Mouse (Mus musculus): Measurements from ENCODE around the gene Trmt11. TPM values are rescaled to one million over a fixed set of nuclear protein-coding genes. Genes with fewer than 3 reads are reported as not detected.
"Not testable (repeated sequence)": the region's sequence is repeated elsewhere in the genome, so short reads cannot be mapped to it uniquely, and the experiment has no call there.

Trmt11 gene
- total RNA-seq (2021), result 1 to 10 TPM; 6.2 to 7.5 TPM
- long read RNA-seq, experiment 1, partial matches to known transcripts, result 1 of 5 reads
- long read RNA-seq, experiment 1, other reads (novel, unspliced or antisense), result 1 of 5 reads
- long read RNA-seq, experiment 2, partial matches to known transcripts, result 1 of 9 reads
- long read RNA-seq, experiment 2, other reads (novel, unspliced or antisense), result 2 of 9 reads

DNA sequence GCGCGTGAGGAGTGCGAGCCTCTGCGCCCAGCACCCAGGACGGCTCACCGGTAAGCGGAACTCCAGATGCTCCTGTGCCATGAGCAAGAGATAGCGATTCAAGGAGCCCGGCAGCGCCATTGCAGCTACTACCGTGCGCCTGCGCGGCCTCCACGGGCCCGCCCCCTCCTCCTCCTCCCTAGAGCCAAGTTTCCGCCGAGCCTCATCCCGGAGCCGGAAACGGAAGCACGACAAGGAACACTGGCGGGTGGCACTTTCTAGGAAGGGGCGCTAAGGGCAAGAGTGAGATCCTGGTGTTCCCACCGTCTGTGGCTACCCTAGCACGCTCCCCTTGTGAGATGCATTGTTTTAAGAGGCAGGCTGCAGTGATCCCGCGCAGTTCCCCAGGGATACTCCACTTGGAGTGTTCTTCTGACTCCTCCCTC, at the start of gene Trmt11:
TSS of gene Trmt11 (minus strand) at position 208 of the 425 bp plus-strand sequence.
- peak; percentile 88 to 92 for DNase-seq (ENCODE audit: low spot score in 2 of 2)

DNA sequence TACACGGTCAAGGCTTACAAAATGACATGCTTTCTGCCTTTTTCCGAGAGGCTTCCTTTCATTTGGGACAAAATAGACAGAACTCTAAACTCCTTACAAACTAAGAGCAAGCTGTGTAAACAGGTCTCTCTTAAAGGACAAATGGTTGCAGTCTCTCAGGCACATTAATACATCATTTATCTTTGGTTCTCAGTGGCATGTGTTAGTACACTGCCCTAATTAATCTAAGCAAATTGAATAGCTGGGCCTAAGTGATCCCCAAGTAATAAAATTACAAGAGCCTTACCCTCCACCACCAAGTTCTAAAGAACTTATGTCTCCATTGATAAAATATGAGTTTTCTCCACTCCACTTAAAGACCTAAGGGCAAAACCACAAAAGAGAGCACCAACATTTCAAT, 47.1 kb upstream of the Trmt11 start:
- no peak for DNase-seq (ENCODE audit: low spot score in 2 of 2)

DNA sequence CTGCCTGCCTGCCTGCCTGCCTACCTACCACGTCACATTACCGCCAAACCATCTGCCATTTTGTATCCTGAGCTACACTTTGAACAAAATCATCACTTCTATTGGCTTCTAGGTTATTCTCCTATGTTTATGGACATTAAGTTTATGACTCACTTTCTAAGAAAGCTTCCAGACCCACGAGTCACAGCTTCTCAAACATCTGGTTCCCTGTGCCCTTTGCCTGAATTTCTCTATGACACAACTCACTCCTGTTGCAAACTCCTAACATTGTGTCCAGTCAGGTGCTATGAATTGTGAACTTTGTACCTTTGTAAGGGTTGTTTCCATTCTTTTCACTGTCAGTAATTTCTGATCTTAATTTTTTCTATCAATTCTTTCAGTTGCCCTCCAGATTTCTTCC, 37.7 kb upstream of the Trmt11 start:
- no peak for DNase-seq (ENCODE audit: low spot score in 2 of 2)

DNA sequence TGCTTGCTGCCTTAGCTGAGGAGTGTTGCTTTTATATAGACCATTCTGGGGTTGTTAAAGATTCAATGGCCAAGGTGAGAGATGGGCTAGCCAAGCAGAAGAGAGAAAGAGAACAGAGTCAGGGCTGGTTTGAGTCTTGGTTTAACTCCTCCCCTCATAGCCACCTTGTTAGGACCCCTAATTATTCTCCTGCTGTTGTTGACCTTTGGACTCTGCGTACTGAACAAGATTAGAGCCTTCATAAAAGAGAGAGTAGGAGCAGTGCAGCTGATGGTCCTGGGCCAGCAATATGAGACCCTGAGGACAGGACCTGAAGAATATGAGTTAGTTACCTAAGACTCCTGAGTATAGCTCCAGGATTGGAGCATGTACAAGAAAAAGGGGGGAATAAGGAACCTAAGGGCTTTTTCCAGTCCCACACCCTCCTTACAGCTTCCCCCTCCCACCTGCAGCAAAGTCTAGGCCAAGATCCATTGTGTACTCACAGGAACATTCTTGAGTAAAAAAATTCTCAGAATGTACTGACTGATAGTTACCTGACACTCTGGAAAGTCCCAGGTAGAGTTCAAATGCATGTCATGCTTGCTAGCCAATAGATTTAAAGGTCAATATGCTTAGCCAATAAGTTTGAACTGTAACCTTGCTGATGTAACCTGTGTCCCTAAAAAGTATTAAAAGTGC, 36.1 kb upstream of the Trmt11 start:
- not testable (repeated sequence) for DNase-seq (ENCODE audit: low spot score in 2 of 2)

DNA sequence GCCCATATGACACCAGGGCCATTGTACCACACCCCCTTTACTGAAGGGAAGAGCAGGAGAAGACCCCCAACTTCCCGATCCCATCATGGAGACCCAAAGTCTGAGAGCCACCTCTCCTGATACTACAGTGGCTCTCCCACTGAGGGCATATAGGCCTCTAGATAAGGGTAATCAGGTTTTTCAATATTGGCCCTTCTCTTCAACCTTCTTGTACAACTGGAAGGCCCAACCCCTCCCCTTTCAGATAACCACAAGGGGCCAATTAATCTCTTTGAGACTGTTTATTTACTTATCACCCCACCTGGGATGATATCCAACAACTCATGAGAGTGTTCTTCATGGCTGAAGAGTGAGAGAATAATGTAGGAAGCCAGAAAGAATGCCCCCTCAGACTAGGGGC, 32.2 kb upstream of the Trmt11 start:
- no peak for DNase-seq (ENCODE audit: low spot score in 2 of 2)

DNA sequence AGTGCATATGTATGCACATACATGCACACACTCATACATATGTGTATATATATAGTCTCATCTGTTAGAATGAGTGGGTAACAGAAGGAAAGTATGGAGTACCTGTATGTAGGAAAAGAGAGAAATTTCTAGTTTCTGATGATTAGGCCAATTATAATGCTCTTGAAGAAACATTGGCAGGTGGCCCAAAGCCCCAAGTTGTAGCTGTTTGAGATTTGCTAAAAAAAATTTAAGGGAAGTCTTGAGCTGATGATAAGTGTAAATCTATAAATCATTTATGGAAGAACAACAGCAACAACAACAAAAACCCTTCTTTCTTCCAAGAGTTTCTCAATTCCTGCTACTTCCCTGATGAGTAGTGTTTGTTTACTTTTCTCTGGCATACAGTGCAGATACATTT, 29.4 kb upstream of the Trmt11 start:
- DNase-seq (ENCODE audit: low spot score in 2 of 2), result no peak

DNA sequence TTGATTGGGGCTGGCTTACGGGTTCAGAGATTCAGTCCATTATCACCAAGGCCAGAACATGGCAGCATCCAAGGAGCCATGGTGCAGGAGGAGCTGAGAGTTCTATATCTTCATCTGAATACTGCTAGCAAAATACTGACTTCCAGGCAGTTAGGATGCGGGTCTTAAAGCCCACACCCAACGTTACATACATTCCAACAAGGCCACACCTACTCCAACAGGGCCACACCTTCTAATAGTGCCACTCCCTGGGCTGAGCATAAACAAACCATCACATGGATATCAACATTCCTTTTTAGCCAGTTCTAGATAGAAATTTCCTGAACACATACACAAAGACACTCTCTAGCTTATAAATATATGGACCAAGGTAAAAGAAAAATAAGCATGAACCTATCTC, 29.0 kb upstream of the Trmt11 start, which contains the start of gene Hint3:
TSS of gene Hint3 (minus strand) at position 120 of the 400 bp plus-strand sequence.
- no peak for DNase-seq (ENCODE audit: low spot score in 2 of 2)

DNA sequence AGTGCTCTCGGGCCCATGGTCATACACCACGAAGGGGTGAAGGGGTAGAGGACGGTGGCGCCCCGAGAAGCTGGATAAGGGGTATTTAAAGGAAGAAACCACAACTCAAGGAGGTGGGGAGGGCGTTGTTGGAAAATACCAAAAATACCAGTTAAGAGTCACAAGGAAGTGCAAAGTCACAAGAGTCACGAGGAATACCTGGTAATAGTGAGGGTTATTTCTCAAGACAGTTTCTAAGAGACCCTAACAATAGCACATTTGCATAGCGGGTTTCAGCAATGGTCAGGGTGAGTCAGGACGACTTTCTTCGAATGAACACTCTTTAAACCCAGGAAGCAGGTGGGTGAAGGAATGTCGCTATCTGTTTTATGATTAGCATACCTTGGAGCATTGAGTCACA, 27.9 kb upstream of the Trmt11 start:
- not testable (repeated sequence) for DNase-seq (ENCODE audit: low spot score in 2 of 2)

DNA sequence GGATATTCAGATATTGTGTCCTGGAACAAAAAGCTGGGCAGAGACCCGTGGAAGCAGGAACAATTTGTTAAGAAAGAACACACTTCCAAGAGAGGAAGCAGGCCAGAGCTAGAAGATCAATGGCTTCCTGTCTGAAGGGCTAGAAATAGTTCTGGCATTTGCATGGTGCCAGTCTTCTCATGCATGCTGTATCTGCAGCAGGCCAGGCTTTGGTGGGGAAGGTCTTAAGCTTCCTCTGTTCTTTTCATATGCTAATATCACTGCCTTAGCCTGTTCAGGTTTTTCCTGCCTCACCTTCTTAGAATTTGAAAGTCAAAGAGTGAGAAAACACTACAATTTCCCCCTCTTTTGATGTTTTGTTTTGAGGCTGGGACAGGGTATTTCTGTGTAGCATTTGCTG, 27.0 kb upstream of the Trmt11 start:
- no peak for DNase-seq (ENCODE audit: low spot score in 2 of 2)

DNA sequence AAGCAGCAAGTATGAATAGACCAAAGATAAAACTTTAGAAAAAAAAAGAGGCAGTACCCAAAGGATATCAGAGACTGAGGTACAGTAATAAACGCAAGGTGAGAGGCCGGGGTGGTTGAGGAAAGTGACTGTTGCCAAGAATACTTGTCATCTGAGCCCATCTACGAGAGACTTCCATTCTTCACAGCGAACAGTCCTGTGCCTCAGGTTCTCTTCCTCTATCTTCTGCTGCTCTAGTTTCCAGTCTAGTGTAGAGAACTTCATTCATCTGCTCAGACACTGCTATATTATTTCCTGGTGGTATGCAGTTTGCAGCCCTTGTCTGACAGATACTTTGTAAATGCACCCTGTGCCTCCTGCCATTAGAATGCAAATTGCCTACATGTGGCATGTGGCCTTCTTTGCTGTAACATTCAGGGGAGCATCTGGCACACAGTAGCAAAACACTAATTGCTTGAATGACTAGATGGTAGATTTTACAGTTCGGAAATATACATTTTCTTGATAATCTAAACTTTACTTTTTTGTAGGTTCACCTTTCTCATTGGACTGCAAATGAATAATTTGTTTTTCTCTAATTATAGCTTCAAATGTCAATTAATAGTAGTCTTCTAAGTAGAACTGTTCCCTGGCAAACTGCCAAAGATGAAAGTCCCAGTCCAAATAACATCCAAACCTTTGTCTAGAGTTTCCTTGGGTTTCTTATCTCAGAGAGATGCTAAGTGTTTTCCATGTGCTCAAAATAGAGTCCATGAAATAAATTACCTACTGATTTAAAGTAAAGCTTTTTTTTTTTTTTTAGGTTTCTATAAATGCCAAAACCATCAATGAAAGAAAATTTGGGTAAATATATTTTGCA, 23.8 kb upstream of the Trmt11 start:
- no peak for DNase-seq (ENCODE audit: low spot score in 2 of 2)

DNA sequence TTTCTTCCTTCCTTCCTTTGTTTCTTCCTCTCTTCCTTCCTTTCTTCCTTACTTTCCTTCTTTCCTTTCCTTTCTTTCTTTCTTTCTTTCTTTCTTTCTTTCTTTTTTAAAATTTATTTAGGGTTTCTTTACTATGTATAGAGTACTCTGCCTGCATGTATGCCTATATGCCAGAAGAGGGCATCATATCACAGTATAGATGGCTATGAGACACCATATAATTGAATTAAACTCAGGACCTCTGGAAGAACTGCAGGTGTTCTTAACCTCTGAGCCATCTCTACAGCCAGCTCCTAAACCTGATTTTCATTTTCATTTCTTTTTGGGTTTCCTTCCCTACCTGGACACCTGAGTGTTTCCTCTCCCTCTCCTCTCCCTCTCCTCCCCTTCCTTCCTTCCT, 22.4 kb upstream of the Trmt11 start:
- DNase-seq (ENCODE audit: low spot score in 2 of 2), result no peak

DNA sequence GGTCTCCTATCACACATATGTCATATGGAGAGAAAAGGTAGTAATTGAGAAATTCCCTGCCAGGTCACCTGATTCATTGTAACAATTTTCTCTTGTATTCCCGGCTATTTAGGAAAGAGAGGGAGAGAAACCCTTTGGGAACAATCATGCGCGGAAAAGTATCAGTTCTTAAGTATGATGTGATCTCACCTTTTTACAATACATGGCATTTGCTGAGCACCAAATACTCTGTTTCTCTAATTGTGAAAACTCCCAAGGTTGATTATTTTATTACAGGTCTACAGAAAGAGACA, 18.3 kb upstream of the Trmt11 start:
- DNase-seq (ENCODE audit: low spot score in 2 of 2), result no peak

DNA sequence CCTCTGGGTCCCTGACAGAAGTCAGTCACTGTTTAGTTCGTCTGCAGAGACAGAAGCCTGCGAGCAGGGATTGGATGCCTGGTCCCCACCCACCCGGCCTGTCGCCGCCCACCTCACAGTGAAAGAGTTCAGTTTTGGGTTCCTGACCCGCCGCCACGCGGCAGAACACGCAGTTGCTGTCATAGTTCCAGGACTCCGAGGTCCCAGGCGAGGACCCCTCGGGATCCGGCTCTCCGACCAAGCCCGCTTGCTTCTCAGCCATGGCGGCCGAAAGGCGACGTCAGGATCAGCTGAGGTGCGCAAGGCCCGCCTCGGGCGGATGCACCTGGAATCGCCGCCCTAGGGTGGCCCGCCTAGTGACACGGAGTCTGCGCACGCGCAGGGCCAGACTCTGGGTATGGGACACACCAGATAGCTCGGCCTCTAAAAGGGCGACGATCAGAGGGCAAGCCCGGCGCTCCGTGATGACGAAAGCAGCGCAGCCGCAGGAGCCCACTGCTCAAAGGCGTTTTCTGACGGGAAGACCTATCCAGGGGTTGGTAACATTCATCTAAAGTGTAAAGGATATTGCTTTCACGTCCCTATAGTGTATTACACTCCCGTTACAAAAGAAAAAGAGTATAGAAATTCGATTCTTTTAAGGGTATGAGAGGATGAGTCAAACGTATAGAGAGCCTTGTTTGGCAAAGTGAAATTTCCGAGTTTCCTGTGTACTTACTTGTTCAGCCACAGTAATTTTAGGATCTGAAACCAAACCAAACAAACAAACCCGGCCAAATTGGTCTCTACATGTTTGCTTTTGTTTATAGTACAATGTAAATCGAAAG, 17.8 kb upstream of the Trmt11 start:
- peak; percentile 99 to 100 for DNase-seq (ENCODE audit: low spot score in 2 of 2)

DNA sequence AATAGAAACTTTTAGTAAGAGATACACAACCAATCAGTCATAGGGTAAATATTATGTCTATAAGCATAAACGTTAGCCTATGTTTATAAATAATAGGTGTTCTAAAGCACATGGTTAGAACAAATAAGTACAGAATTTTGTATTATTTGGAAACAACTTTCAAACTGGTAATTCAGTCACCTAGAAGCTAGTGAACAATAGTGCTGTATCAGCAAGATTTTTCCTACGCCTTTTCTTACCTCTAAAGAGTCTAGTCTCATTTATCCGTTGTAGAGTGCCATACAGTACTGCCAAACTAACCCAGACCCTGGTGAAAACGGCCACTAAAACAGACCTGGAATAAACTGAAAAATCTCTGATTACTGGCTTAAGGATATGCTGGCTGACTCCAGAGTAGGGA, 12.5 kb upstream of the Trmt11 start:
- DNase-seq (ENCODE audit: low spot score in 2 of 2), result no peak

DNA sequence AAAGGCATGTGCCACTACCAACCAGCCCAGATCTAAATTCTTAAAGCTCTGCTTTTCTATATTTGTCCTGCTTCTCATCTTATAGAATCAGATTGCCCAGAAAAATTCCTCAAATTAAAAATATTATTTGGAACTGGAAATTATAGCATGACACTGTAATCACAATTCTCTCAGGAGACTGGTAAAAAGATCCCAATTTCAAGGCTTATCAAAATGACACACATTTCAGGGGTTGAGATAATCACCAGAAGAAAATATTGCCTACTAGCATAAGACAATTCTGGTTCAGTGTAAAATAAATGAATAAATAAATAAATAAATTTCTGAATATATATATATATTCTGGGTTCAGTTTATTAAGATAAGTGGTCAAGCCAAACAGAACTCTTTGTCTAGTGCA, 9.1 kb upstream of the Trmt11 start:
- DNase-seq (ENCODE audit: low spot score in 2 of 2), result no peak

DNA sequence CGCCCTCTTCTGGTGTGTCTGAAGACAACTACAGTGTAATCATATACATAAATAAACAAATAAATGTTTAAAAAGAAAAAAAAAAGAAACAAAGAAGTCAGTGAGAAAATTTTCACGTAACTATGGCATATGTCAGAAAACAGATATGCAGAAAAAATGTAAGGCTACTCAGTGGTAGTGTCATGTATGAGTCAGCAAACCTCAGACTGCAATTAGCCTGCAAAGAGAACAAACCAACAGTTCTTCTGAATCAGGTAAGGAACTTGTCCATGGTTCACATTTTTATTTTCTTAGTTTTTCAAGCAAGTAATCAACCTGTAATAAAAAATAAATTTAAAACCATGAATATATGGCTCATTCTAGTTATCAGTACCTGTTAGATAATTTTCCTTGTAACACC, 7.6 kb upstream of the Trmt11 start:
- no peak for DNase-seq (ENCODE audit: low spot score in 2 of 2)

DNA sequence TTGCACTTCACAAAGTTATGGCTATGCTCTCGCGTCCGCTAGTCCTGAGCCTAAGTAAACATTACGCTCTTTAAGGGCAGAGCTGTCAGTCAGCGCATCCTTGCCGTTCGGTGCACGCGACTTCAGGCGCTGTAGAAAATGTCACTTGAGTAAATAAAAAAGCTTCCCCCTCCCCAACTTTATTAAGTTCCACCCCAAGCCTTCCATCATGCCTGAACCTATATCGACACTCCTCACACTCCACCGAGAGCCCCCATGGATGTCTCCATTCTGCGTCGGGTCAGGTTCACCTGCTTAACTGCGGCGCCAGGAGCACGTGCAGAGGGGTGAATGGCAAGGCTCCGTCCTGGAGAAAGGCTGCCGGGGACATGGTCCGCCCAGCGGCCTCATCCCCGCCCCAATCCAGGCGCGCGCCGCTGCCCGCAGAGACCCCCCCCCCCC, 435 bp downstream of the Trmt11 start:
- DNase-seq (ENCODE audit: low spot score in 2 of 2), result no peak

DNA sequence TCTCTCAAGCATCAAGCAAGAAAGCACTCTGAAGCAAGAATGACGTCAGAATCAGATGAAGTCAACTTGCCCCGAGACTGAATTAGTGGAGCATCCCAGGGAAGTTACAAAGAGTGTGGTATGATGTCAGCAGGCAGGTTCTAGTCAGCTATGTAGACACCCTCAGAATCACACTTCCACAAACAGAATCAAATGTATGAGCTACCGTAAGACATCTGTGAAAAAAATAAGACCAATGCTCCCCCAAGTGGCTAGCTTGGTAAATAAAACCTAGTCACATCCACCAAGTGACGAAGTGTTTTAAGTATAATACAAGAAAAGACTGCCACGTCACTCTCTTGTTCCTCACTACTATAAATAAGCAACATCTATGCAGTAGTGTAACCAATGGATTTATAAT, 13.5 kb downstream of the Trmt11 start:
- peak in 1 of 2 experiments; percentile 28 for DNase-seq (ENCODE audit: low spot score in 2 of 2)

DNA sequence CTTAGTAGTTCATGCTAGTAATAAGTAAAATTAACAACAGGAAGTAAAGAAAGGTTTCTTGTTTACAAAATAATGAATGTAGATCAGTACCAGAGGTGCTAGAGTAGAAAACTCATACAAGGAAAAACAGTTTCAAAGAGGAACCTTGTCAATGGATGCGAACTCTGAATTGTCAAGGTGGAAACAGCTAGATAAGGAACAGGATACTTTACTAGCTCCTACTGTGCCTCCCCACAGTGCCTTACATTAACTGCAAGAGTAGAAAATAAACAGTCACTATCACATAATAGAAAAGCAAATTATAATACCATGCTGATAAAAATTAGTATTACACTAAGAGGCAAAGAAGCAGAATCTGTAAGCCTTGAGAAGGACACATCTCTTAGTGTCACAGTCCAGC, 14.9 kb downstream of the Trmt11 start:
- no peak for DNase-seq (ENCODE audit: low spot score in 2 of 2)

DNA sequence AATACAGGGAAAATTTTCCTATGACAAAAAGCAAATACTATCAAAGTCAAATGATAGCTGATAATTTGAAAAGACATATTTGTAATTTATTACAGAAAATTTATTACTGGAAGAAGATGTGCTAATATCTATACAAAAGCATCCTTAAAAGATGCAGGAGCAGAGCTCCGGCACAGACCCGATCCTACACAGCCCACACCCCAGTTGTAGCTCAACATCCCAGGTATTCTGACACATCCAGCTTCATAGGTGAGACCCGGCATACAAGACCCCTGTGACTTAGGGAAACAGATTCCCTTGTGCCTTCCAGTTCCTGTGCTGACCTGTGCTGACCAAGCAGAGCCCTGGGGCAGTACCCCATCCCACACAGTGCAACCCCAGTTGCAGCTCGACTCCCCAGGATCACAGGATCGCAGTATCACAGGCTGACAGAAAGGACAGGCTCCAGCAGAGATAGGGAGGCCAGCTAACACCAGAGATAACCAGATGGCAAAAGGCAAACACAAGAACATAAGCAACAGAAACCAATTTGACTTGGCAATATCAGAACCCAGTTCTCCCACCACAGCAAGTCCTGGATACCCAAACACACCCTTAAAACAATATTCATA, 22.8 kb downstream of the Trmt11 start:
- DNase-seq (ENCODE audit: low spot score in 2 of 2), result no peak

DNA sequence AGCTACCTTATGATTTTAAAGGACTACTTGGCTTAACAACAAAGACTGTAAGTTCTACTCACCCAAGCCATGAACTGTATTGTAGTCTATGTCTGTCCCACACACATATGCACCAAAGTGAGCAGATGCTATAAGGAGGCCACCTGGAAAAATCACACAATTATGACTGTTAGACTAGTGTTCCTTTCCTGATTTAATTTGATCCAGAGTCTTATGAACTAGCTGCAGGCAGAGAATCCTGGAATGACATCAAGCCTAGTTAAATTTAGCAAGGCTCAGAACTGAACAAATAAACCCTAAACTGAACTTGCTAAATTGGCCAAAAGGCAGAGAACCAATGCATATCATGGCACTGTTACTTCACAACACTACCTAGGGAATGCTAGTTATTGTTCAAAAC, 34.2 kb downstream of the Trmt11 start:
- peak in 1 of 2 experiments; percentile 52 for DNase-seq (ENCODE audit: low spot score in 2 of 2)

Measured in layer of hippocampus, postnatal 14 days (tissue).